In the genomic region with DNA sequence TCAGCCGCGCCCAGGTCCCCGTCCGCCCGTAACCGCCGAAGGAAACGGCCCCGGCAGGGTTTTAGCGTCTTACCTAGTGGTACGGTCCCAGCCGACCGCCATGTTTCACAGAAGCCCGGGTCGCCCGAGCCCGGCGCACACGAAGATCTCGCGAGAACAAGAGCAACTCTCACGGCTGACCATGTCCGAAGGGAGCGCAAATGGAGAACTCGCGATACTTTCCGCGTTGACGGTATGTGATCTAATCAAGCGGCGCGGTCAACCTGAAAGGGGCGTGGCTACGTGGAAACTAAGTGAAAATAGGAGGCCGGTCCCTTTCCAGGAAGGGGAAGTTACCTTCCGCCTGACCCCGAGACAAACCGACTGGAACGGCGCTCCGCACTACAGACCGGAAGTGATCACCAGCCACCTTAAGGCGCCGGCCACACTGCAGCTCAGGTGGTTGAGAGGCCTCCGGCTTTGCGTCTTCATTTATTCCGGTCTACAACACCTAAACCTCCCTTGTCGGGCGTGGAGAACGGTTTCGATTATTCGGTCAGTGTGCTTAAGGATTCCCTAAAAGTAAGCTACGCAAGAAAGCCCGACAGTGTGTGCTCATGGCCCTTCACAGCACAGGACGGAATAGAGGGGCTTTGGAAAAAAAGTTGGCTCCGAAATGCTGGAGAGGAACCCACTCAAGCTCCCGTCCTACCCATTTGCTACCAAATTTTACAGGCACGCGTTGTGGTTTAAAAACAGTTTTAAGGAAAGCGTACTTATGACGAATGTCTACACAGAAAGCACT, we compare ENCODE assay signal across 8 mouse cellular contexts. TPM values are rescaled to one million over a fixed set of nuclear protein-coding genes. Genes with fewer than 3 reads are reported as not detected.
DNase-seq lines count a peak whose midpoint lies in the region; ATAC-seq and TF ChIP-seq lines count a peak whose summit lies in the region.

A gene (minus strand): TSS at position 478 of the 784 bp plus-strand sequence.

- under 1% methylated on average over 60 of the region's 61 CpGs for WGBS in forebrain, embryonic 16.5 days
- under 1% methylated on average over 61 of the region's 61 CpGs for WGBS in lung, embryonic 14.5 days
- under 1% methylated on average over 61 of the region's 61 CpGs for WGBS in olfactory bulb, adult 2 months
- WGBS in thymus, adult 2 months = under 1% methylated on average over 61 of the region's 61 CpGs

- peak within 1 kb of the TSS; percentile 94 for H3K4me3 ChIP-seq in G1E (ENCODE audit: low read depth, low read length)
- H3K4me3 ChIP-seq in forebrain, embryonic 16.5 days (replicated peaks; ENCODE audit: low read length) = peak within 1 kb of the TSS; percentile 98
- H3K4me3 ChIP-seq in layer of hippocampus, adult 2 months = peak within 1 kb of the TSS; percentile 92
- peak within 1 kb of the TSS; percentile 98 for H3K4me3 ChIP-seq in lung, embryonic 14.5 days (ENCODE audit: low read depth, low read length)
- peak within 1 kb of the TSS; percentile 84 for H3K4me3 ChIP-seq in olfactory bulb, adult 2 months (ENCODE audit: insufficient read depth, low read depth, low read length)
- H3K4me3 ChIP-seq in thymus, adult 2 months (ENCODE audit: control insufficient read depth, insufficient read depth, low read length) = peak within 1 kb of the TSS; percentile 56

- H3K36me3 ChIP-seq in G1E (replicated peaks) = peaks cover 30% of the 10 kb centered on the region
- H3K36me3 ChIP-seq in forebrain, embryonic 16.5 days (ENCODE audit: control insufficient read depth, insufficient read depth) = no peaks in the 10 kb centered on the region
- no peaks in the 10 kb centered on the region for H3K36me3 ChIP-seq in lung, embryonic 14.5 days (ENCODE audit: insufficient read depth)
- H3K36me3 ChIP-seq in thymus, adult 2 months (ENCODE audit: control insufficient read depth, insufficient read depth, low read length) = no peaks in the 10 kb centered on the region

- H3K9ac ChIP-seq in forebrain, embryonic 16.5 days (replicated peaks; ENCODE audit: low read depth, low read length) = peak within 1 kb of the TSS; percentile 97
- H3K9ac ChIP-seq in lung, embryonic 14.5 days = peak within 1 kb of the TSS; percentile 97

- H3K27ac ChIP-seq in forebrain, embryonic 16.5 days (ENCODE audit: low read length) = peak within 1 kb of the TSS; percentile 80
- peak within 1 kb of the TSS; percentile 95 for H3K27ac ChIP-seq in layer of hippocampus, adult 2 months
- H3K27ac ChIP-seq in lung, embryonic 14.5 days (ENCODE audit: low read depth) = peak within 1 kb of the TSS; percentile 88
- peak within 1 kb of the TSS; percentile 60 for H3K27ac ChIP-seq in olfactory bulb, adult 2 months (ENCODE audit: insufficient read depth, low read depth, low read length)
- peak within 1 kb of the TSS; percentile 55 for H3K27ac ChIP-seq in thymus, adult 2 months (ENCODE audit: control insufficient read depth, insufficient read depth, low read length)

- intact Hi-C loops in heart, postnatal 36 days (cut with DNase I) = loop anchor here (5.0 kb wide), 3 partner anchors 620 to 975 kb away; a partner anchor contains a TSS

- no peaks in the 10 kb centered on the region for H3K9me3 ChIP-seq in G1E (replicated peaks)
- H3K9me3 ChIP-seq in forebrain, embryonic 16.5 days (ENCODE audit: control insufficient read depth, low read length) = no peaks in the 10 kb centered on the region
- no peaks in the 10 kb centered on the region for H3K9me3 ChIP-seq in lung, embryonic 14.5 days (ENCODE audit: low read depth, low read length)

- peak; percentile 92 for DNase-seq in G1E (ENCODE audit: low spot score)
- peak; percentile 97 to 99 for DNase-seq in cerebellum, adult 18-20 months
- DNase-seq in heart, postnatal 36 days = peak; percentile 94 to 96
- DNase-seq in layer of hippocampus, adult 2 months (ENCODE audit: low spot score in 2 of 2) = peak; percentile 95 to 99
- peak; percentile 100 for DNase-seq in lung, embryonic 14.5 days
- DNase-seq in thymus, adult 2 months = peak; percentile 92

- TF ChIP-seq CTCF in G1E (IDR thresholded peaks at IDR 0.05; ENCODE audit: low read depth, low read length) = no peak
- TF ChIP-seq CTCF in layer of hippocampus, adult 2 months (conservative IDR thresholded peaks at IDR 0.05) = no peak
- TF ChIP-seq CTCF in lung, embryonic 14.5 days (IDR thresholded peaks at IDR 0.05; ENCODE audit: low read depth) = no peak
- TF ChIP-seq CTCF in olfactory bulb, adult 2 months (IDR thresholded peaks at IDR 0.05; ENCODE audit: insufficient read depth, low read depth, low read length) = no peak
- TF ChIP-seq CTCF in thymus, adult 2 months (IDR thresholded peaks at IDR 0.05; ENCODE audit: borderline replicate concordance, control insufficient read depth, extremely low read depth, insufficient read depth, low read length, poor library complexity) = no peak

- peak within 1 kb of the TSS; percentile 85 for H3K4me2 ChIP-seq in forebrain, embryonic 16.5 days (ENCODE audit: low read length)
- peak within 1 kb of the TSS; percentile 74 for H3K4me2 ChIP-seq in lung, embryonic 14.5 days

- peak; percentile 12; the same call in 1 of the 2 replicates for TF ChIP-seq POLR2A in olfactory bulb, adult 2 months (IDR thresholded peaks at IDR 0.05; ENCODE audit: insufficient read depth, low read depth, low read length)
- peak; percentile 71 for TF ChIP-seq POLR2A in thymus, adult 2 months (IDR thresholded peaks at IDR 0.05; ENCODE audit: control insufficient read depth, extremely low read depth, insufficient read depth, low read length, poor library complexity)

- peak; percentile 92 for ATAC-seq in G1E (ENCODE audit: extremely low read depth, insufficient number of reproducible peaks, low FRiP score, poor library complexity, severe bottlenecking)
- ATAC-seq in forebrain, embryonic 16.5 days = peak; percentile 99
- peak; percentile 99 for ATAC-seq in lung, embryonic 14.5 days (ENCODE audit: insufficient read depth)

- H3K4me1 ChIP-seq in G1E (ENCODE audit: insufficient read depth, low read depth, low read length) = peaks cover 21% of the 10 kb centered on the region
- H3K4me1 ChIP-seq in forebrain, embryonic 16.5 days (replicated peaks; ENCODE audit: control insufficient read depth, insufficient read depth, low read length) = peaks cover 11% of the 10 kb centered on the region
- no peaks in the 10 kb centered on the region for H3K4me1 ChIP-seq in lung, embryonic 14.5 days (ENCODE audit: insufficient read depth)
- H3K4me1 ChIP-seq in olfactory bulb, adult 2 months (ENCODE audit: control insufficient read depth, insufficient read depth, low read length) = peaks cover 4% of the 10 kb centered on the region
- no peaks in the 10 kb centered on the region for H3K4me1 ChIP-seq in thymus, adult 2 months (replicated peaks; ENCODE audit: control insufficient read depth, insufficient read depth, low read length)

- no peaks in the 10 kb centered on the region for H3K27me3 ChIP-seq in G1E (ENCODE audit: insufficient read depth, low read length)
- H3K27me3 ChIP-seq in forebrain, embryonic 16.5 days (replicated peaks; ENCODE audit: control insufficient read depth, insufficient read depth, low read length) = no peaks in the 10 kb centered on the region
- H3K27me3 ChIP-seq in lung, embryonic 14.5 days (ENCODE audit: insufficient read depth, low read length) = no peaks in the 10 kb centered on the region
- H3K27me3 ChIP-seq in thymus, adult 2 months (ENCODE audit: control insufficient read depth, insufficient read depth, low read length) = no peaks in the 10 kb centered on the region

RNA-seq across cellular contexts. Expression of the gene that starts here (rescaled TPM):
- total RNA-seq in G1E (2014; fragmentation: Nextera tagmentation) = 137 and 188 TPM in 2 replicates
- 138 and 148 TPM in 2 replicates for total RNA-seq in G1E (2017)
- polyA plus RNA-seq in G1E (2012) = 2.5 and 6.7 TPM in 2 replicates
- polyA plus RNA-seq in forebrain, embryonic 16.5 days (2015; fragmentation: Nextera tagmentation; extraction: Ambion mirVana) = 195 and 213 TPM in 2 replicates
- 10 to 100 TPM; 61.6 to 63.1 TPM for total RNA-seq in heart, postnatal 36 days (2021)
- total RNA-seq in layer of hippocampus, adult 2 months (2021) = 10 to 100 TPM; 60.4 to 64.6 TPM
- 207 and 221 TPM in 2 replicates for polyA plus RNA-seq in lung, embryonic 14.5 days (2014; fragmentation: Nextera tagmentation; extraction: Ambion mirVana)
- not detected in 2 replicates for polyA plus RNA-seq in olfactory bulb, adult 2 months (2012; ENCODE audit: insufficient read depth, insufficient read length, low replicate concordance, missing spikeins)
- polyA plus RNA-seq in thymus, adult 2 months (2012; rRNA removed) = 27.9 and 32.3 TPM in 2 replicates

Comparison
In these comparisons a context has a peak if more than half of its experiments do, and no peak if none do; other contexts are left out.
1. Peak in every context shown above with its lines: DNase-seq, ATAC-seq, H3K4me3 ChIP-seq and H3K27ac ChIP-seq.